Mouse (Mus musculus) spleen, adult 18-20 months (tissue): Measurements from ENCODE around the gene Slc25a28.

Source experiments
- DNase-seq, 2 experiments: peaks; one replicate each; pipeline ENCODE4 v3.0.0; 2022; ENCODE audit warnings: mixed read lengths in 2 of 2

The Slc25a28 gene

GRCm38 (mm10) chr19:43675525-43676400 is 1.1 kb upstream of the Slc25a28 start:
- peak; percentile 41 to 55 for DNase-seq

GRCm38 (mm10) chr19:43674316-43674689 is 378 bp downstream of the Slc25a28 start:
- no peak for DNase-seq

GRCm38 (mm10) chr19:43673513-43674315 is 967 bp downstream of the Slc25a28 start:
- no peak for DNase-seq

GRCm38 (mm10) chr19:43671054-43671453 is 3.6 kb downstream of the Slc25a28 start:
- no peak for DNase-seq

- DNase-seq, result no peak
Observed at GRCm38 (mm10) chr19:43669136-43669759, 5.4 kb downstream of the Slc25a28 start.

GRCm38 (mm10) chr19:43667430-43667809 is 7.3 kb downstream of the Slc25a28 start:
- no peak for DNase-seq

- DNase-seq, result no peak
Observed at GRCm38 (mm10) chr19:43666661-43667429, 7.8 kb downstream of the Slc25a28 start.

- no peak for DNase-seq
Observed at GRCm38 (mm10) chr19:43665441-43666048, 9.1 kb downstream of the Slc25a28 start.

GRCm38 (mm10) chr19:43663471-43663870 is 11.2 kb downstream of the Slc25a28 start:
- DNase-seq, result no peak

- no peak for DNase-seq
Observed at GRCm38 (mm10) chr19:43662176-43662967, 12.3 kb downstream of the Slc25a28 start.

GRCm38 (mm10) chr19:43660774-43661173 is 13.9 kb downstream of the Slc25a28 start:
- no peak for DNase-seq

GRCm38 (mm10) chr19:43659632-43660031 is 15.0 kb downstream of the Slc25a28 start:
- no peak for DNase-seq

- peak; percentile 52 to 74 for DNase-seq
Observed at GRCm38 (mm10) chr19:43655735-43656492, 18.8 kb downstream of the Slc25a28 start.

- no peak for DNase-seq
Observed at GRCm38 (mm10) chr19:43651241-43651785, 23.4 kb downstream of the Slc25a28 start.

GRCm38 (mm10) chr19:43648343-43648742 is 26.3 kb downstream of the Slc25a28 start:
- no peak for DNase-seq

- no peak for DNase-seq
Observed at GRCm38 (mm10) chr19:43647261-43647660, 27.4 kb downstream of the Slc25a28 start.

- DNase-seq, result no peak
Observed at GRCm38 (mm10) chr19:43646852-43647251, 27.8 kb downstream of the Slc25a28 start.

- no peak for DNase-seq
Observed at GRCm38 (mm10) chr19:43645508-43645907, 29.2 kb downstream of the Slc25a28 start.

GRCm38 (mm10) chr19:43642843-43643242 is 31.8 kb downstream of the Slc25a28 start:
- DNase-seq, result no peak

- DNase-seq, result no peak
Observed at GRCm38 (mm10) chr19:43641833-43642232, 32.8 kb downstream of the Slc25a28 start.
